Mouse (Mus musculus) mouse embryonic stem cell (cell line): ENCODE data around the gene Gfer.

Experiments
- in situ Hi-C, 2 experiments: fragments of 300-500 bp; cut with MboI; formaldehyde crosslinking; loops; 1 replicate in 1 of 2; 3 replicates in 1 of 2; pipeline ENCODE4 v1.14.3; 2019 to 2020; ENCODE audit warnings: low sequenced_read_pairs in 2 of 2, low pct_unique_long_range_greater_than_20kb in 1 of 2, mixed read lengths in 1 of 2; ENCODE audit not compliant: unreplicated experiment in 1 of 2

Gene Gfer

GRCm38 (mm10) chr17:24654969-24655368 lies 41.0 kb downstream of the Gfer start:
- in situ Hi-C loops = no loop called here

DNA sequence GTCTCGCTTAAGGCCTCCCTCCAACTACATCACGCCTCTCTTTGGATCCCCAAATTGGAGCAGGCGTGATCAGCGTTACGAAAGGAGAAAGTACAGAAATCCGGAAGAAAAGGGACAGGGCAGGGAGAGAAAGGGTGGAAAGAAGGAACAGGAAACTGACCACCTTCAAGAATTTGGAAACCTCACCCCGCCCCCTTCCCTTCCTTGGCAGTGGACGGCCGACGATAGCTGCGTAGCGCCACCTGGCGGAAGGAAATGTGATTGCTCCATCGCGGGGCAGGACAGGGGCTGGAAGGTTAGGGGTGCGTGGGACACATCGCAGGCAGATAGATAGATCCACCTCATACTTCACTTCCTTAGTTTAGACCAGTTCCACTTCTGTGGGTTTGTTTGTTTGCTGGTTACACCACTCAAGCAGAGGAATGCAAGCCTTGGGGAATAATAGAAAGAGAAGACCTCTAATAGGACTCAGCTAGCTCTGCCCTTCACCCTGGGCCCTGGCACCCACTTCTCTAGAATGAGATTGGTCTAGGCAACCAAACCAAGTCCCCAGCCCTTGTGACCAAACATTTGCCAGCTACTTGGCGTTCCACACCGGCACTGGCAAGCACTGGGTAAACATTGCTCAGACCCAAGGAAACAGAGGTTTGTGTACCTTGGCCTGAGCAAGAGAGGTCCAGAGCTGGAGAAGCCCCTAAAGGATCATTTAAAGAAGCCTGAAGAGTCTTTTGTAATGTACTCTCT lies 41.8 kb downstream of the Gfer start:
- in situ Hi-C loops = no loop called here

DNA sequence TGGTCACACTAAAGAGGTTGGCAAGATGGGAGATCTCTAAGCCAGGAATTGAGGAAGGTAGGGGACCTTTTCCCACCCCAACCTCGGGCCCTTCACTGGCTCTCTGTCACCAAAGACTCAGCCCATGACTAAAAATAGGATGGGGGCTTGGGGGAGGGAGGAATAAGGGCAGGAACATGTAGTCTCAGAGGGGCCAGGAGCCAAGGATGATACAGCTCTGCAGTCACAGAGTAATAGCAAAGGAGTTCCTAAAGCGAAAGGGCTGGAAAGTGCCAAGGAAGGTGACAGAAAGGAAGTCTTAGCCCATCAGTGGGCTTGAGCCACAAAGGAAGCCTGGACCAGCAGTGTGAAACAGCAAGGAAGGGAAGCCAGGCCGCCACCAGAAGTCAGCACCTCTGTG lies 44.1 kb downstream of the Gfer start:
- in situ Hi-C loops = no loop called here

DNA sequence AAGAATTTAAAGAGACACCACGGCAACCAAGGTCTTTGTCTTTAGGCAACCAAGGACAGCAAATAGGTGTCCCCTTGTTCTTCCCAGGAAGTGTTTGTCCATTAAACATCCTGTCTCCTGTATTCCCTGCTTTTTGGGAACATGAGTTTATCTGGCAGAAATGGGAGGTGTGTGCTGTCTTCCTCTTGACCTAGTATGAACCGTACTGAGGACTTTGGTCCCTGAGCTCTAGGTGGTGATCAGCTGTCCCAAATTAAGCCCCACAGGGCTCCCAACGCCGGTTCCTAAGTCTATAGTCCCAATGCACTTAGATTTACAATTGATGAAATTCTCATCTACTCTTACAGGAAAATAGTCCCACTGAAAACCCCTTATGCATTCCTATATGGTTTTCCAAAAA lies 45.2 kb downstream of the Gfer start:
- in situ Hi-C loops = no loop called here

GRCm38 (mm10) chr17:24650070-24650616 lies 45.8 kb downstream of the Gfer start, which contains the start of gene Slc9a3r2:
Gene Slc9a3r2, minus strand, starts transcription at chr17:24650327.
- in situ Hi-C loops = no loop called here

DNA sequence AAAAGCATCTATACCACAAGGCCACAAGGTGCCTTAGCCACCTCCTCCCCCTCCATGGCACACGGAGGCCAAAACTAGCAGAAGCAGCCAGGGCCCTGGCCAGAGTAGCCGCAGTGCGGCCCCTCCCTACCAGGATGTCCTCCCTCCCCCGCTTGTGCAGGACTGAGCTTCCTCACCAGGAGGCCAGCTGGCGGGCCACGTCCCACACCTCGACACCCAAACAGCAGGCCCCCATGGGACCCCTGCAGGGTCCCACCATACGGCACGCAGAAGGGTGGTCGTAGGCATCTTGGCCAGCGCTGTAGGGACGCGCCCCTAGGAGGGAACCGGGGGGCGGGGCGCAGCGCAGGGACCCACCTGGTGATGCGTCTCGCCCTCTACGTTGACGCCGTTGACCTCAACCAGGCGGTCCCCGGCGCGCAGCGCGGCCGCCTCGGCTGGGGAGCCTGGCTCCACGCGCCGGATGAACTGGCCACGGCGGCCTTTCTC lies 46.3 kb downstream of the Gfer start:
- in situ Hi-C loops = no loop called here

GRCm38 (mm10) chr17:24648731-24649377 lies 47.1 kb downstream of the Gfer start:
- in situ Hi-C loops = no loop called here

DNA sequence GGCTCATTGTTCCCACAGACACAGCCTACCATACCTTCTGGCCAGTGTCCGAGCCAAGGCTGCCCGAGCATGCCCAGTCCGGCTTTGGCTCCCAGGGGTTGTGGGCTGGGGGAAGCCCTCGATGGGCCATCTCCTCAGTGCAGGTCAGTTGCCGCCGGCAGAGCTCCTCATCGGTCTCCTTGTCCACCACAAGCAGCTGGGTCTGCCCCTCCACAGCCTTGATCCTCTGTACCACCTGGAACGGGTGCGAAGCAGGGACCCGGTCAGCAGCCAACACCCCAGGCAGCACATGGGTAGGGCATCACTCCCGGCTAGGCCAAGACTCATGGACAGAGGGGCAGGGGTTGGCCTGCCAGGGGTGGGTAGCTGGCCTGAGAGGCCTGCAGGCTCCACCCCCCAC lies 48.5 kb downstream of the Gfer start:
- in situ Hi-C loops = no loop called here

GRCm38 (mm10) chr17:24646381-24646780 lies 49.6 kb downstream of the Gfer start:
- in situ Hi-C loops = no loop called here

DNA sequence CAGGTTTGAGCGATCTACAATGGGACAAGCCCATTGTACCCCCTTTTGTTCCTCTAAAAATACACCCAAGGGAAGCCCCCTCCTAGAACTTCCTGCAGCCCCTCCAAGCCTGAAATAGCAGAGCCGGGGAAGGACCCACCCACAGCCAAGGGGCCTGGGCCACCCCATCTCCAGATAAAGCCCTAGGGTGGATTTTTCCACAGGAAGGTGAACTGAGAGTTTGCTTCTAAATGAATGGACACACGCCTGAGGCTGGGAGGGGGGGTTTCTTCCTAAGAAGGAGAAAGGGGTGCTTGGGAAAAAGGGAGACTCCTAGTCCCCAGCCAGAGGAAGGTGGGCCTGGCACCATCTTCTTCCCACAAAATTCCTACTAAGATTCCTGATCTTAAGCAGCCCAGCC lies 50.0 kb downstream of the Gfer start:
- in situ Hi-C loops = no loop called here

GRCm38 (mm10) chr17:24644875-24645721 lies 50.9 kb downstream of the Gfer start:
- in situ Hi-C loops = no loop called here

- in situ Hi-C loops = no loop called here
Measured at GRCm38 (mm10) chr17:24644030-24644715, 51.8 kb downstream of the Gfer start.
